Mouse (Mus musculus): ENCODE data around the gene Hectd2. TPM values are rescaled to one million over a fixed set of nuclear protein-coding genes. Genes with fewer than 3 reads are reported as not detected.

Hectd2 gene
- polyA plus RNA-seq, 1 experiment from 2014 or later, result 16.8 TPM

DNA sequence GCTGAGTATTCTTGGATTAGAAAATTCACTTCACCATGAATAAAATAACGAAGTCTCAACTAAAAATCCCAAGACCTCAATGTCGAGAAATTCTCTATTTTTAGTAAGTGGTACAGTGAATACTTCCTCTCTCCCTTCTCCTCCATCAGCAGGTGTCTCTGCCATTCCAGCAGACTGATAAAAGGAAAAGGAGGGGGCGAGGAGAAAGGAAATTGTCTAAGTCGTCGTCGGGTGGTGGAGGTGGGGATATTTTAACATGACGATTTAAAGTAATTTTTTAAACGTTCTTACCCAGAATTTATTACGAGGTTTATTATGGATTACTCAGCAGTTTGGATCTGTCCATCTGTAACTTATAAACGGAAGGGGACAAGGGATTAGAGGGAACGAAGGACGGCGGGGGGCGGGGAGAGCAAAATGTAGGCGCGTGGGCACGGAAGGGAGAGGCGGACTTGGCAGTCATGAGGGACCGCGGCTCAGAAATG lies 836 bp upstream of the Hectd2 start:
- Histone ChIP-seq H3K4me1 (ENCODE audit: control insufficient read depth, insufficient read depth, low read length) (0 out of 2 replicates have a peak, but pooled peaks cover 7% of the 10 kb centered on the region), H3K9ac (replicated peaks; ENCODE audit: low read depth, low read length) (peak overlapping the region; percentile 91), H3K27me3 (ENCODE audit: control insufficient read depth, insufficient read depth, low read length) (no peaks in the 10 kb centered on the region), H3K4me2 (ENCODE audit: low read depth, low read length) (peak overlapping the region; percentile 87), H3K36me3 (ENCODE audit: control insufficient read depth, insufficient read depth, low read length) (no peaks in the 10 kb centered on the region), H3K27ac (ENCODE audit: low read depth, low read length) (peak overlapping the region; percentile 83), H3K9me3 (ENCODE audit: control insufficient read depth, low read length) (no peaks in the 10 kb centered on the region), H3K4me3 (ENCODE audit: low read depth, low read length) (peak overlapping the region; percentile 76)
- 7% methylated on average over 19 of the region's 20 CpGs for WGBS
- ATAC-seq (ENCODE audit: low read depth), result peak; percentile 14

DNA sequence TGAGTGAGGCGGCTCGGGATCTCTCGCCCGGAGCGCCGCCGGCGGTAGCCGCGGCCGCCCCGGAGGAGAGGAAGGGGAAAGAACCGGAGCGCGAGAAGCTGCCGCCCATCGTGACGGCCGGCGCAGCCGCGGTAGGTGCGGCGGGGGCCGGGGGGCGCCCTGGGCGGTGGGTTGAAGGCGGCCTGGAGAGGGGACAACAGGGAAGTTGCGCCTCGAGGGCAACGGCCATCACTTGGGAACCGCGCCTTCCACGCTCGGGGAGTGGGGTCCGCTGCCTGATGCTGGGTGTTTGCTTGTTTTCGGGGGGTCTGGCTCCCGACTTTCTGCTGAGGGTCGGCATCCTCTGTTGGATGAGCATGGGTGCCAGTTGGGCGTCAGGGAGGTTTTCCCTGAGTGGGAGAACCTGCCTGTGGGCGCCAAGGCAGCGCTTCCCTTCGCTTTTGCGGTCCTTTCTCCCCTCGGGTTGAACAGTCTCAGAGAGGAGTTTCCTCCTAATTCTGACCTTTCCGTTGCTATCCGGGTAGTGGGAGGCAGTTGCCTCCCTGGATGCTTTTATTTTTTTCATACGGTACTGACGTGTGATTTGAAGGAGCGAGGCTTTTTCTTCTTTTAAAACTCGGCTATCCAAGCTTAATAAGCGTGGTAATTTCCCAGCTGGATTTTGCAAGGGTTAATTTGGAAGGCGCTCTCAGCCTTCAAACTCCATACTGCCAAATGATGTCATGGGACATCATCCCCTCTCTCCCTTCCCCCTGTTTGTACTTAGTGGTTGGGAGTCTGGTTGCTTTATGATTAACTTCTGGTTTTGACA lies 551 bp downstream of the Hectd2 start:
- H3K4me3 ChIP-seq (ENCODE audit: low read depth, low read length), result peak overlapping the region; percentile 76
- no peaks in the 10 kb centered on the region for H3K27me3 ChIP-seq (ENCODE audit: control insufficient read depth, insufficient read depth, low read length)
- WGBS, result under 1% methylated on average over 48 of the region's 53 CpGs
- H3K27ac ChIP-seq (ENCODE audit: low read depth, low read length), result peak overlapping the region; percentile 90
- peak overlapping the region; percentile 91 for H3K9ac ChIP-seq (replicated peaks; ENCODE audit: low read depth, low read length)
- H3K36me3 ChIP-seq (ENCODE audit: control insufficient read depth, insufficient read depth, low read length), result no peaks in the 10 kb centered on the region
- H3K4me1 ChIP-seq (ENCODE audit: control insufficient read depth, insufficient read depth, low read length), result 0 out of 2 replicates have a peak, but pooled peaks cover 7% of the 10 kb centered on the region
- ATAC-seq (ENCODE audit: low read depth), result peak; percentile 75
- no peaks in the 10 kb centered on the region for H3K9me3 ChIP-seq (ENCODE audit: control insufficient read depth, low read length)
- H3K4me2 ChIP-seq (ENCODE audit: low read depth, low read length), result peak overlapping the region; percentile 68

DNA sequence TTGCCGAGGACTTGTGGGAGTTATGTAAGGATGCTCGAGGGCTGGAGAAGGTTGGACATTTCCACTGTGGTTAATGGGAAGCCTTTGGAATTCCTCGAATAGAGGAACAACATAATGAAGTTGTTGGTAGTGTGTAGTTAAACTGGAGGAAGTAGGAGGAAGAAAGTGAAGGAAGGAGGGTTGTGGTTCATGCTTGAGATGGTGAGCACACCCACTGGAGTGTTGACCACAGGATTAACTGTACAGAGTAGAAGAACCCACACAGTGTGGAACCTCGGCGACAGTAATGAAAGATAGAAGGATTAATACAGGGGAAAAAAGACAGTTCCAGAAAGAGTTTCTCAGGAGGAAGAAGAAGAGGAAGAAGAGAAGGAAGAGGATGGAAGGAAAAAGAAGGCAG lies 4.9 kb downstream of the Hectd2 start:
- 82% methylated on average over 5 of the region's 5 CpGs for WGBS
- H3K4me1 ChIP-seq (ENCODE audit: control insufficient read depth, insufficient read depth, low read length), result 0 out of 2 replicates have a peak, but pooled peaks cover 7% of the 10 kb centered on the region
- H3K36me3 ChIP-seq (ENCODE audit: control insufficient read depth, insufficient read depth, low read length), result no peaks in the 10 kb centered on the region
- H3K9me3 ChIP-seq (ENCODE audit: control insufficient read depth, low read length), result no peaks in the 10 kb centered on the region
- H3K4me2 ChIP-seq (ENCODE audit: low read depth, low read length), result no peak overlapping the region
- ATAC-seq (ENCODE audit: low read depth), result no peak
- no peak overlapping the region for H3K27ac ChIP-seq (ENCODE audit: low read depth, low read length)
- no peak overlapping the region for H3K9ac ChIP-seq (replicated peaks; ENCODE audit: low read depth, low read length)
- H3K4me3 ChIP-seq (ENCODE audit: low read depth, low read length), result no peak overlapping the region
- no peaks in the 10 kb centered on the region for H3K27me3 ChIP-seq (ENCODE audit: control insufficient read depth, insufficient read depth, low read length)

DNA sequence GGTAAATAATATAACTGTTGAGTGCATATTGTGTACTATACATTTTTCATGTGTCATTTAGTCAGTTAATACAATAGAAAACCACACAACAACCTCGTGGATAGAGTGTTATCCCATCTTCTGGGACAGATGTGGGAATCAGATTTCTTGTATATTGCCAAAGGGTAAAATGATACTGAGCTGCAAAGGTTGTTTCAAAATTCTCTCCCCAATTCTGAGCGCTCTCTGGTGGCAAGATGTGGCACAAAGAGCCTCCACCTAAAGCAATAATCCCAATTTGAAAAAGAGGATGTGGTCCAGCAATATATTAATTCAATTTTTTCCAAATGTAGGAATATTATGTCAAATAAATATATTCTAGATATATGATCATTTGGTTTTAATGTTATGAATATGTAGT lies 5.7 kb downstream of the Hectd2 start:
- Histone ChIP-seq H3K9ac (replicated peaks; ENCODE audit: low read depth, low read length) (no peak overlapping the region), H3K27ac (ENCODE audit: low read depth, low read length) (no peak overlapping the region), H3K4me1 (ENCODE audit: control insufficient read depth, insufficient read depth, low read length) (0 out of 2 replicates have a peak, but pooled peaks cover 7% of the 10 kb centered on the region), H3K4me3 (ENCODE audit: low read depth, low read length) (no peak overlapping the region), H3K9me3 (ENCODE audit: control insufficient read depth, low read length) (no peaks in the 10 kb centered on the region), H3K4me2 (ENCODE audit: low read depth, low read length) (no peak overlapping the region), H3K36me3 (ENCODE audit: control insufficient read depth, insufficient read depth, low read length) (no peaks in the 10 kb centered on the region), H3K27me3 (ENCODE audit: control insufficient read depth, insufficient read depth, low read length) (no peaks in the 10 kb centered on the region)
- 27% methylated on average over 2 of the region's 2 CpGs for WGBS
- ATAC-seq (ENCODE audit: low read depth), result no peak

DNA sequence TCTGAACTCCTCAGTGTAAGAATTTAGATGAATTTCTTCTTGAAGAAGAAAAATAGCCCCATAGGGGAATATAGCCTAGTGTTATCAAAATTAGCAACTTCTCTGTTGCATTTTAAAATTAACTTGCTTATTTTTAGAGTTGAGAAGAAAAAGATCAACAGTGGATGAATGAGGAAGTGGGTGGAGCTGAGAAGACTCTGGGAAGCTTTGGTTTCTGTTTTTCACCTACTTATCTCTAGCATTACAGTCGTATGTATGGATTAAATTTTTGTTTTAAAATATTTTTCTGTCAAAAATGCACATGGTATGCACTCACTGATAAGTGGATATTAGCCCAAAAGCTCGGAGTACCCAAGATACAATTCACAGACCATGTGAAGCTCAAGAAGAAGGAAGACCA lies 6.7 kb downstream of the Hectd2 start:
- Histone ChIP-seq H3K4me2 (ENCODE audit: low read depth, low read length) (no peak overlapping the region), H3K4me1 (ENCODE audit: control insufficient read depth, insufficient read depth, low read length) (0 out of 2 replicates have a peak, but pooled peaks cover 3% of the 10 kb centered on the region), H3K36me3 (ENCODE audit: control insufficient read depth, insufficient read depth, low read length) (no peaks in the 10 kb centered on the region), H3K9ac (replicated peaks; ENCODE audit: low read depth, low read length) (no peak overlapping the region), H3K4me3 (ENCODE audit: low read depth, low read length) (no peak overlapping the region), H3K27ac (ENCODE audit: low read depth, low read length) (no peak overlapping the region), H3K27me3 (ENCODE audit: control insufficient read depth, insufficient read depth, low read length) (no peaks in the 10 kb centered on the region), H3K9me3 (ENCODE audit: control insufficient read depth, low read length) (no peaks in the 10 kb centered on the region)
- WGBS, result 79% methylated on average over 2 of the region's 2 CpGs
- no peak for ATAC-seq (ENCODE audit: low read depth)

DNA sequence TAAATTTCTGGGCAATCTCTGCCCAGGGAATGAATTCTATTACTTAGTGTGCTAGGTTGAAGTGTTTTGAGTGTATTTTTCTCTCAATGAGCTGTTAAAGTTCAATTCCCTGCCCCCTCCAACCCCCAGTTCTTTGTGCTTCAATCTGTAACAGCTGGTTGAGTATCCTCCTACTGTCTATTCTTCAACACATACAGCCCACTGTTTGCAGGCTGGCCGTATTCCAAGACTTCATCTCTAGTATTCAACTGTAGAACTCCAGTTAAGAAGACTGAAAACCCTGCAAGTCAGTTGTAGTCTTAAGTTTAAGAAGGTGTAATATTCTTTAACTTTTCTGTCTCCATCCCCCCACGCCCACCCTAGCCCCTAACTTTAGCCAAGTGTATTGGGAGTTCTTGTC lies 10.0 kb downstream of the Hectd2 start:
- WGBS, result 64% methylated on average over 2 of the region's 2 CpGs
- H3K4me2 ChIP-seq (ENCODE audit: low read depth, low read length), result no peak overlapping the region
- H3K27me3 ChIP-seq (ENCODE audit: control insufficient read depth, insufficient read depth, low read length), result no peaks in the 10 kb centered on the region
- ATAC-seq (ENCODE audit: low read depth), result no peak
- H3K4me3 ChIP-seq (ENCODE audit: low read depth, low read length), result no peak overlapping the region
- H3K9me3 ChIP-seq (ENCODE audit: control insufficient read depth, low read length), result no peaks in the 10 kb centered on the region
- no peaks in the 10 kb centered on the region for H3K4me1 ChIP-seq (ENCODE audit: control insufficient read depth, insufficient read depth, low read length)
- no peaks in the 10 kb centered on the region for H3K36me3 ChIP-seq (ENCODE audit: control insufficient read depth, insufficient read depth, low read length)
- H3K9ac ChIP-seq (replicated peaks; ENCODE audit: low read depth, low read length), result no peak overlapping the region
- no peak overlapping the region for H3K27ac ChIP-seq (ENCODE audit: low read depth, low read length)

DNA sequence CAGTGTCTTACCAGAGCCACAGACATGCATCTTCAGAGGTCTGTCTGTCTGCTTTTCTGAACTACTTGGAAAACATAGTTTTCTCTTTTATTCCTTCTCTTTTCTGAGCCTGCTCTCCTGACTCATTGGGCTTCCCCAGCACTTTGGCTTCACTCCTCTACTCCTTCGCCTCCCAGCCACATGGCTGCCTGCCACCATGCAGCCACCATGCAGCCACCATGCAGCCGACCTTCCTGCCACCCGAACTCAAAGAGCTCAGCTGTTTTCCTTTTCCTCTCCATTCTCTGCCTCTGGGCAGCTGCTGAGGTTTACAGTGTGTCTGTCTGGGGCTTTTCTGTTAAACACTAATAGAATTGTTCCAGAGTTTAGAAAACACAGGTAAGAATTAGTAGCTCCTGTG lies 19.5 kb downstream of the Hectd2 start:
- Histone ChIP-seq H3K4me2 (ENCODE audit: low read depth, low read length) (no peak overlapping the region), H3K9me3 (ENCODE audit: control insufficient read depth, low read length) (no peaks in the 10 kb centered on the region), H3K27ac (ENCODE audit: low read depth, low read length) (no peak overlapping the region), H3K9ac (replicated peaks; ENCODE audit: low read depth, low read length) (no peak overlapping the region), H3K4me1 (ENCODE audit: control insufficient read depth, insufficient read depth, low read length) (no peaks in the 10 kb centered on the region), H3K36me3 (ENCODE audit: control insufficient read depth, insufficient read depth, low read length) (no peaks in the 10 kb centered on the region), H3K4me3 (ENCODE audit: low read depth, low read length) (no peak overlapping the region), H3K27me3 (ENCODE audit: control insufficient read depth, insufficient read depth, low read length) (no peaks in the 10 kb centered on the region)
- WGBS, result 67% methylated on average over 3 of the region's 3 CpGs
- no peak for ATAC-seq (ENCODE audit: low read depth)

DNA sequence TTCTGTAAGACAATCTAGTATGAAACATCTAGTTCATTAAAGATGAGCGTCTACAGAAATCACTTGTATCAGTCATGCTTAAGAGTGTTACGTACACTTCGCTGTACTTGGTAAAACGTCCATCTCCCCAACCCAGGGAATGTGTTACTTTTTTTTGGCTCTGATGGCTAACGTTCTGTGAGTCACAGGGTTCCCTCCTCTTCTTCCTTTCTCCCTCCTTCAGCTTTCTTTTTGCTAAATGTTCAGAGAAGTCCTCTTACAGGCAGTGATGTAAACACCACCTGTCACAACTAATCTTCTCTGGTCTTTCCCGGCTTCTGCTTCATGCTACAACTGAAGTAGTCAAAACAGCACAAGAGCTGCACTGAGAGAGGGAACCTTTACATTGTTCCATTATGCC lies 20.7 kb downstream of the Hectd2 start:
- H3K4me2 ChIP-seq (ENCODE audit: low read depth, low read length), result no peak overlapping the region
- no peaks in the 10 kb centered on the region for H3K9me3 ChIP-seq (ENCODE audit: control insufficient read depth, low read length)
- no peak for ATAC-seq (ENCODE audit: low read depth)
- no peak overlapping the region for H3K4me3 ChIP-seq (ENCODE audit: low read depth, low read length)
- H3K36me3 ChIP-seq (ENCODE audit: control insufficient read depth, insufficient read depth, low read length), result no peaks in the 10 kb centered on the region
- no peak overlapping the region for H3K9ac ChIP-seq (replicated peaks; ENCODE audit: low read depth, low read length)
- H3K27ac ChIP-seq (ENCODE audit: low read depth, low read length), result no peak overlapping the region
- no peaks in the 10 kb centered on the region for H3K27me3 ChIP-seq (ENCODE audit: control insufficient read depth, insufficient read depth, low read length)
- 89% methylated on average over 6 of the region's 6 CpGs for WGBS
- H3K4me1 ChIP-seq (ENCODE audit: control insufficient read depth, insufficient read depth, low read length), result no peaks in the 10 kb centered on the region

DNA sequence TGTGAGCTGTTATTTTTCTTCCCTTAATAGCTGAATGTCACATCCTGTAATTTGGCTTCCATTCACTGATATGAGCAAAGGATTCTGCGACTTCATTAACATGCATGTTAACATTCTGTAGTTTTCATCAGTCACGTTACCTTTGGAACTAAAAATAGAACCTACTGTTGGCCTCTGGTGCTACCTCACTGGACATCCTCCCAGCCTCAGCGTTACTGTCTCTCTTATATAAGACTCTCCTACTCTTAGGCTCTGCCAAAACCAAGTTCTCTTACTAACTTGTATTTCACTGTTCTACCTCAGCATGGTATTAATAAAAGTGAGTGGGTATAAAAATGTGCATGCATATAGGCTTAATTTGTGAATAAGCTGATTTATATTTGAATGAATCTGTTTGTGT lies 26.4 kb downstream of the Hectd2 start:
- Histone ChIP-seq H3K36me3 (ENCODE audit: control insufficient read depth, insufficient read depth, low read length) (no peaks in the 10 kb centered on the region), H3K4me3 (ENCODE audit: low read depth, low read length) (no peak overlapping the region), H3K27me3 (ENCODE audit: control insufficient read depth, insufficient read depth, low read length) (no peaks in the 10 kb centered on the region), H3K27ac (ENCODE audit: low read depth, low read length) (no peak overlapping the region), H3K4me1 (ENCODE audit: control insufficient read depth, insufficient read depth, low read length) (no peaks in the 10 kb centered on the region), H3K4me2 (ENCODE audit: low read depth, low read length) (no peak overlapping the region), H3K9me3 (ENCODE audit: control insufficient read depth, low read length) (no peaks in the 10 kb centered on the region), H3K9ac (replicated peaks; ENCODE audit: low read depth, low read length) (no peak overlapping the region)
- WGBS, result 76% methylated on average over 3 of the region's 3 CpGs
- ATAC-seq (ENCODE audit: low read depth), result no peak
